Mouse (Mus musculus) E14TG2a.4 (cell line): ENCODE measurements around the gene Nrp2.

ENCODE experiments used
- H3K27me3 ChIP-seq: 2 replicates; pipeline ENCODE4 v1.6.1; 2014; ENCODE audit warnings: low read length, control low read depth; ENCODE audit not compliant: insufficient read depth
- H3K36me3 ChIP-seq: 2 replicates; pipeline ENCODE4 v1.6.1; 2014; ENCODE audit warnings: low read length, control low read depth; ENCODE audit not compliant: insufficient read depth
- H3K4me1 ChIP-seq: replicated peaks from 2 replicates; pipeline ENCODE4 v1.6.1; 2014; ENCODE audit warnings: low read depth, low read length, control low read depth
- H3K4me3 ChIP-seq: replicated peaks from 2 replicates; pipeline ENCODE4 v1.5.1; 2014; ENCODE audit warnings: mild to moderate bottlenecking, low read length
- H3K9me3 ChIP-seq: 2 replicates; pipeline ENCODE4 v1.6.1; 2014; ENCODE audit warnings: low read length, control low read depth
- CTCF ChIP-seq: conservative IDR thresholded peaks from 2 replicates; pipeline ENCODE4 v1.5.1; 2014; ENCODE audit warnings: low read length
- NANOG ChIP-seq: IDR thresholded peaks from 2 replicates; pipeline ENCODE4 v1.6.1; 2014; ENCODE audit warnings: borderline replicate concordance, low read length, mixed read lengths
- POU5F1 ChIP-seq: IDR thresholded peaks from 2 replicates; pipeline ENCODE4 v1.6.1; 2014; ENCODE audit warnings: low read length, borderline replicate concordance

Nrp2 gene

GRCm38 (mm10) chr1:62830418-62830769, 127.3 kb downstream of the Nrp2 start:
- Histone ChIP-seq H3K4me1 (peaks cover 7% of the 10 kb centered on the region), H3K9me3 (no peaks in the 10 kb centered on the region), H3K36me3 (no peaks in the 10 kb centered on the region), H3K27me3 (no peaks in the 10 kb centered on the region; the same call in 1 of the 2 replicates), H3K4me3 (no peak overlapping the region)
- no peak for TF ChIP-seq CTCF
- no peak for TF ChIP-seq NANOG

GRCm38 (mm10) chr1:62831725-62832455, 128.8 kb downstream of the Nrp2 start:
- TF ChIP-seq CTCF (no peak), POU5F1 (no peak), NANOG (no peak)
- Histone ChIP-seq H3K4me1 (peaks cover 7% of the 10 kb centered on the region), H3K27me3 (no peaks in the 10 kb centered on the region; the same call in 1 of the 2 replicates), H3K36me3 (no peaks in the 10 kb centered on the region), H3K9me3 (no peaks in the 10 kb centered on the region), H3K4me3 (no peak overlapping the region)

- peaks cover under 1% of the 10 kb centered on the region for H3K4me1 ChIP-seq
- no peak for TF ChIP-seq NANOG
- no peak for TF ChIP-seq POU5F1
- TF ChIP-seq CTCF: no peak
- H3K27me3 ChIP-seq: no peaks in the 10 kb centered on the region
- no peaks in the 10 kb centered on the region for H3K9me3 ChIP-seq
- no peaks in the 10 kb centered on the region for H3K36me3 ChIP-seq
- H3K4me3 ChIP-seq: no peak overlapping the region
Measured at GRCm38 (mm10) chr1:62833356-62833755, 130.3 kb downstream of the Nrp2 start.

GRCm38 (mm10) chr1:62834443-62835185, 131.5 kb downstream of the Nrp2 start:
- Histone ChIP-seq H3K36me3 (no peaks in the 10 kb centered on the region), H3K27me3 (no peaks in the 10 kb centered on the region), H3K4me3 (no peak overlapping the region), H3K9me3 (no peaks in the 10 kb centered on the region), H3K4me1 (no peaks in the 10 kb centered on the region; the same call in 1 of the 2 replicates)
- TF ChIP-seq POU5F1 (no peak), CTCF (no peak), NANOG (no peak)

GRCm38 (mm10) chr1:62838083-62838482, 135.0 kb downstream of the Nrp2 start:
- H3K27me3 ChIP-seq: no peaks in the 10 kb centered on the region
- no peaks in the 10 kb centered on the region for H3K9me3 ChIP-seq
- no peaks in the 10 kb centered on the region for H3K36me3 ChIP-seq
- no peak for TF ChIP-seq CTCF
- no peak for TF ChIP-seq POU5F1
- no peak for TF ChIP-seq NANOG
- no peak overlapping the region for H3K4me3 ChIP-seq
- H3K4me1 ChIP-seq: no peaks in the 10 kb centered on the region

GRCm38 (mm10) chr1:62838631-62839030, 135.5 kb downstream of the Nrp2 start:
- TF ChIP-seq POU5F1: no peak
- no peak for TF ChIP-seq CTCF
- TF ChIP-seq NANOG: no peak
- Histone ChIP-seq H3K4me3 (no peak overlapping the region), H3K9me3 (no peaks in the 10 kb centered on the region), H3K27me3 (no peaks in the 10 kb centered on the region), H3K36me3 (no peaks in the 10 kb centered on the region), H3K4me1 (no peaks in the 10 kb centered on the region)

- Histone ChIP-seq H3K36me3 (no peaks in the 10 kb centered on the region), H3K27me3 (no peaks in the 10 kb centered on the region), H3K4me3 (no peak overlapping the region), H3K9me3 (no peaks in the 10 kb centered on the region), H3K4me1 (no peaks in the 10 kb centered on the region)
- no peak for TF ChIP-seq POU5F1
- TF ChIP-seq CTCF: no peak
- TF ChIP-seq NANOG: no peak
Measured at GRCm38 (mm10) chr1:62843215-62843614, 140.1 kb downstream of the Nrp2 start.

- Histone ChIP-seq H3K27me3 (no peaks in the 10 kb centered on the region), H3K9me3 (no peaks in the 10 kb centered on the region), H3K4me1 (no peaks in the 10 kb centered on the region), H3K4me3 (no peak overlapping the region), H3K36me3 (no peaks in the 10 kb centered on the region)
- TF ChIP-seq NANOG (no peak), POU5F1 (no peak), CTCF (no peak)
Measured at GRCm38 (mm10) chr1:62850990-62851940, 148.2 kb downstream of the Nrp2 start.
